Mouse (Mus musculus): ENCODE measurements at regions not wholly inside any gene's neighbourhood (a gene's known extent, or its start where the extent isn't known, plus 50 kb on each side); places are given as distances from the start of the nearest gene placed in this dataset.

GRCm38 (mm10) chr5:100232076-100232475 is 72.5 kb upstream of the Tmem150c start:
- WGBS = 69% methylated on average over 7 of the region's 7 CpGs

GRCm38 (mm10) chr5:100231574-100231973 is 72.0 kb upstream of the Tmem150c start:
- no peak overlapping the region for H3K27ac ChIP-seq (ENCODE audit: insufficient read depth, low read depth, low read length)
- peaks cover 6% of the 10 kb centered on the region for H3K4me1 ChIP-seq (ENCODE audit: control insufficient read depth, insufficient read depth, low read length)
- TF ChIP-seq POLR2A (IDR thresholded peaks at IDR 0.05; ENCODE audit: insufficient read depth, low read depth, low read length) (no peak), CTCF (IDR thresholded peaks at IDR 0.05; ENCODE audit: insufficient read depth, low read depth, low read length) (no peak)
- WGBS = 25% methylated on average over 11 of the region's 11 CpGs
- no peak overlapping the region for H3K4me3 ChIP-seq (ENCODE audit: insufficient read depth, low read depth, low read length)

More at GRCm38 (mm10) chr5:100232076-100232475, 72.5 kb upstream of the Tmem150c start:
- Histone ChIP-seq H3K27ac (ENCODE audit: insufficient read depth, low read depth, low read length) (no peak overlapping the region), H3K4me3 (ENCODE audit: insufficient read depth, low read depth, low read length) (no peak overlapping the region), H3K4me1 (ENCODE audit: control insufficient read depth, insufficient read depth, low read length) (peaks cover 2% of the 10 kb centered on the region; the same call in 1 of the 2 replicates)
- no peak for TF ChIP-seq CTCF (IDR thresholded peaks at IDR 0.05; ENCODE audit: insufficient read depth, low read depth, low read length)
- TF ChIP-seq POLR2A (IDR thresholded peaks at IDR 0.05; ENCODE audit: insufficient read depth, low read depth, low read length) = no peak

DNA sequence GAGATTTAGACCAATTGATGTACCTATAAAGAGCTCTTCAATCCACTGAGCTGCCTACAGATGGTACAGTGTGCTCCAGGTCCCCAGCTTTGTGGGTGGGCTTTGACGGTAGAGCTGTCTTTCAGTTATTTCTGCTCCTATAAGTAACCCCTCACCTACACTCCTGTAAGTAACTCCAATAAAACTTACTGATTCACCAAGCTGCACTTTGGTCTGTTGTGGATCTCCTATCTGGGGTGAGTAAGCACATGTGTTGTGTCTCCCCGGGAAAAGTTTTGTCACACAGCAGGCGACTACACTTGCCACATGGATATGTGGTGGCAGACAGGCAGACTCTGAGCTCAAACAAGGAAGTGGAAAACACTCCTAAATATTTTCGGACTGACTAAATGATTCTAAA is 70.4 kb upstream of the Tmem150c start:
- no peak overlapping the region for H3K4me3 ChIP-seq (ENCODE audit: insufficient read depth, low read depth, low read length)
- peaks cover 6% of the 10 kb centered on the region for H3K4me1 ChIP-seq (ENCODE audit: control insufficient read depth, insufficient read depth, low read length)
- WGBS = 87% methylated on average over 4 of the region's 4 CpGs
- H3K27ac ChIP-seq (ENCODE audit: insufficient read depth, low read depth, low read length) = no peak overlapping the region
- TF ChIP-seq POLR2A (IDR thresholded peaks at IDR 0.05; ENCODE audit: insufficient read depth, low read depth, low read length) (no peak), CTCF (IDR thresholded peaks at IDR 0.05; ENCODE audit: insufficient read depth, low read depth, low read length) (no peak)

DNA sequence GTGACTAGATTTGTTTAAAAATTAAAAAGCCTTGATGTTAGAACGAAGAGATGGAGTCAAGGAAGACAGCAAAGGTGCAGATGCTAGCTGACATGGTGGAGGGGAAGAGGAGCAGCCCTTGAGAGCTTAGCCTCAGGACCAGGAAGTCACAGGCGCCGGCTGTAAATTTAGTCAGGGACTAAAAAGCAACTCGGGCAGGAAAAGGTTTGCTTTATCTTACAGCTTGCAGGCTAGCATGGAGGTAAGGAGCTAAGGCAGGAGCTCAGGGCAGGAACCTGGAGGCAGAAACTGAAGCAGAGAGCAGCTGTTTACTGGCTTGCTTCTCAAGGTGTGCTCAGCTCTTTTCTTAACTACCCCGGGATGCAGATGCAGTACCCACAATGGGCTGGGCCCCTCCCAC is 68.3 kb upstream of the Tmem150c start:
- WGBS = 79% methylated on average over 5 of the region's 5 CpGs
- H3K27ac ChIP-seq (ENCODE audit: insufficient read depth, low read depth, low read length) = no peak overlapping the region
- TF ChIP-seq POLR2A (IDR thresholded peaks at IDR 0.05; ENCODE audit: insufficient read depth, low read depth, low read length) (no peak), CTCF (IDR thresholded peaks at IDR 0.05; ENCODE audit: insufficient read depth, low read depth, low read length) (no peak)
- no peak overlapping the region for H3K4me3 ChIP-seq (ENCODE audit: insufficient read depth, low read depth, low read length)
- H3K4me1 ChIP-seq (ENCODE audit: control insufficient read depth, insufficient read depth, low read length) = peaks cover 6% of the 10 kb centered on the region

DNA sequence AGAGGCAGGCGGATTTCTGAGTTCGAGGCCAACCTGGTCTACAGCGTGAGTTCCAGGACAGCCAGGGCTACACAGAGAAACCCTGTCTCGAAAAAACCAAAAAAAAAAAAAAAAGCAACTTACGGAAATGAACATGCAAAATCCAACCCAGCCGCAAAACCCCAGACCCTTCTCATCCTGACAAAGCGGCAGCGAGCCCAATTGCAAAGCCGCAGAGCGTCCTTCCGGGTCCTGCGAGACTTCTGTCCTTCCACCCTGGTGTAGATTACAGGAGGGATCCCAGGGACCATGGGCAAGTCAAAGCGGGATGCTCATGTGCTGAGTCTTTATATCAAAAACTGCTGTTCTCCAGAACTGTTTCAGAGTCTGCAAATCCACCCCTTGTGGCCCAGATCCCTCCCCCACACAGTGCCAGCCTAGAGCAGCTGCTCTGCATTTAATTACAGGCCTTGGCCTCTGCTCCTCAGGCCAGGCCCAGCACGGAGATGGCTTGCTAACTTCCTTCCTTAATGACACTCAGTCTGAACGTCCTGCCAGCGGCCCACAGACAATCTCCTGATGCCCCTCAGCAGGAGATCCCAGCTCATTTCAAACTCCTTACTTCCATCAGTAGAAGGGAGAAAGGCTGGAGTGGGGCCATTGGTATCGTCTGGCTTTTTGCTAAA is 67.1 kb upstream of the Tmem150c start:
- peaks cover 6% of the 10 kb centered on the region for H3K4me1 ChIP-seq (ENCODE audit: control insufficient read depth, insufficient read depth, low read length)
- TF ChIP-seq POLR2A (IDR thresholded peaks at IDR 0.05; ENCODE audit: insufficient read depth, low read depth, low read length) = no peak
- no peak for TF ChIP-seq CTCF (IDR thresholded peaks at IDR 0.05; ENCODE audit: insufficient read depth, low read depth, low read length)
- no peak overlapping the region for H3K27ac ChIP-seq (ENCODE audit: insufficient read depth, low read depth, low read length)
- 76% methylated on average over 17 of the region's 17 CpGs for WGBS
- no peak overlapping the region for H3K4me3 ChIP-seq (ENCODE audit: insufficient read depth, low read depth, low read length)

GRCm38 (mm10) chr5:100225491-100225890 is 65.9 kb upstream of the Tmem150c start:
- Histone ChIP-seq H3K4me3 (ENCODE audit: insufficient read depth, low read depth, low read length) (no peak overlapping the region), H3K4me1 (ENCODE audit: control insufficient read depth, insufficient read depth, low read length) (peaks cover 4% of the 10 kb centered on the region), H3K27ac (ENCODE audit: insufficient read depth, low read depth, low read length) (no peak overlapping the region)
- TF ChIP-seq POLR2A (IDR thresholded peaks at IDR 0.05; ENCODE audit: insufficient read depth, low read depth, low read length) (no peak), CTCF (IDR thresholded peaks at IDR 0.05; ENCODE audit: insufficient read depth, low read depth, low read length) (no peak)
- WGBS = 86% methylated on average over 7 of the region's 7 CpGs

- H3K27ac ChIP-seq (ENCODE audit: insufficient read depth, low read depth, low read length) = no peak overlapping the region
- peaks cover 4% of the 10 kb centered on the region for H3K4me1 ChIP-seq (ENCODE audit: control insufficient read depth, insufficient read depth, low read length)
- H3K4me3 ChIP-seq (ENCODE audit: insufficient read depth, low read depth, low read length) = no peak overlapping the region
- TF ChIP-seq POLR2A (IDR thresholded peaks at IDR 0.05; ENCODE audit: insufficient read depth, low read depth, low read length) = no peak
- no peak for TF ChIP-seq CTCF (IDR thresholded peaks at IDR 0.05; ENCODE audit: insufficient read depth, low read depth, low read length)
- 84% methylated on average over 10 of the region's 10 CpGs for WGBS
Observed at GRCm38 (mm10) chr5:100224773-100225363, 65.3 kb upstream of the Tmem150c start.

- no peak for TF ChIP-seq POLR2A (IDR thresholded peaks at IDR 0.05; ENCODE audit: insufficient read depth, low read depth, low read length)
- TF ChIP-seq CTCF (IDR thresholded peaks at IDR 0.05; ENCODE audit: insufficient read depth, low read depth, low read length) = no peak
- 36% methylated on average over 10 of the region's 10 CpGs for WGBS
- Histone ChIP-seq H3K4me1 (ENCODE audit: control insufficient read depth, insufficient read depth, low read length) (peaks cover 4% of the 10 kb centered on the region), H3K4me3 (ENCODE audit: insufficient read depth, low read depth, low read length) (no peak overlapping the region), H3K27ac (ENCODE audit: insufficient read depth, low read depth, low read length) (no peak overlapping the region)
Observed at GRCm38 (mm10) chr5:100221005-100221583, 61.5 kb upstream of the Tmem150c start.

GRCm38 (mm10) chr5:100220320-100220719 is 60.7 kb upstream of the Tmem150c start:
- 94% methylated on average over 11 of the region's 11 CpGs for WGBS
- peaks cover 4% of the 10 kb centered on the region for H3K4me1 ChIP-seq (ENCODE audit: control insufficient read depth, insufficient read depth, low read length)
- no peak overlapping the region for H3K4me3 ChIP-seq (ENCODE audit: insufficient read depth, low read depth, low read length)
- no peak overlapping the region for H3K27ac ChIP-seq (ENCODE audit: insufficient read depth, low read depth, low read length)
- TF ChIP-seq POLR2A (IDR thresholded peaks at IDR 0.05; ENCODE audit: insufficient read depth, low read depth, low read length) (no peak), CTCF (IDR thresholded peaks at IDR 0.05; ENCODE audit: insufficient read depth, low read depth, low read length) (no peak)

All from olfactory bulb, adult 2 months (tissue).